Mouse (Mus musculus): Measurements from ENCODE around the gene Cdh23.

Cdh23 gene

GRCm38 (mm10) chr10:60577920-60578737, 118.2 kb downstream of the Cdh23 start:
- DNase-seq (ENCODE audit: low spot score) = no peak

- DNase-seq (ENCODE audit: low spot score) = no peak
These were observed 119.0 kb downstream of the Cdh23 start for GRCm38 (mm10) chr10:60577125-60577919.

- DNase-seq (ENCODE audit: low spot score) = no peak
These were observed 121.4 kb downstream of the Cdh23 start for GRCm38 (mm10) chr10:60574851-60575250.

GRCm38 (mm10) chr10:60571491-60571890, 124.8 kb downstream of the Cdh23 start:
- no peak for DNase-seq (ENCODE audit: low spot score)

- DNase-seq (ENCODE audit: low spot score) = no peak
These were observed 129.8 kb downstream of the Cdh23 start for GRCm38 (mm10) chr10:60566369-60567037.

GRCm38 (mm10) chr10:60564136-60564535, 132.2 kb downstream of the Cdh23 start:
- no peak for DNase-seq (ENCODE audit: low spot score)

- DNase-seq (ENCODE audit: low spot score) = no peak
These were observed 133.3 kb downstream of the Cdh23 start for GRCm38 (mm10) chr10:60562946-60563345.

GRCm38 (mm10) chr10:60558491-60558927, 137.8 kb downstream of the Cdh23 start:
- DNase-seq (ENCODE audit: low spot score) = no peak

GRCm38 (mm10) chr10:60552951-60553635, 143.2 kb downstream of the Cdh23 start:
- no peak for DNase-seq (ENCODE audit: low spot score)

GRCm38 (mm10) chr10:60539164-60539914, 157.0 kb downstream of the Cdh23 start:
- no peak for DNase-seq (ENCODE audit: low spot score)

- no peak for DNase-seq (ENCODE audit: low spot score)
These were observed 160.0 kb downstream of the Cdh23 start for GRCm38 (mm10) chr10:60536098-60536811.

GRCm38 (mm10) chr10:60532502-60532901, 163.8 kb downstream of the Cdh23 start:
- no peak for DNase-seq (ENCODE audit: low spot score)

GRCm38 (mm10) chr10:60531349-60531748, 164.9 kb downstream of the Cdh23 start:
- DNase-seq (ENCODE audit: low spot score) = peak; percentile 56

- DNase-seq (ENCODE audit: low spot score) = no peak
These were observed 165.7 kb downstream of the Cdh23 start for GRCm38 (mm10) chr10:60530633-60531032.

- DNase-seq (ENCODE audit: low spot score) = no peak
These were observed 168.3 kb downstream of the Cdh23 start for GRCm38 (mm10) chr10:60527949-60528348.

GRCm38 (mm10) chr10:60525081-60525480, 171.2 kb downstream of the Cdh23 start:
- no peak for DNase-seq (ENCODE audit: low spot score)

- no peak for DNase-seq (ENCODE audit: low spot score)
These were observed 180.0 kb downstream of the Cdh23 start for GRCm38 (mm10) chr10:60516286-60516685.

GRCm38 (mm10) chr10:60498538-60498937, 197.8 kb downstream of the Cdh23 start:
- no peak for DNase-seq (ENCODE audit: low spot score)

GRCm38 (mm10) chr10:60495070-60495469, 201.2 kb downstream of the Cdh23 start:
- peak; percentile 77 for DNase-seq (ENCODE audit: low spot score)

GRCm38 (mm10) chr10:60491538-60491937, 204.8 kb downstream of the Cdh23 start:
- no peak for DNase-seq (ENCODE audit: low spot score)
